Mouse (Mus musculus) embryonic fibroblast, embryonic 13.5 days (primary cell): ENCODE measurements at regions not wholly inside any gene's neighbourhood (a gene's known extent, or its start where the extent isn't known, plus 50 kb on each side); places are given as distances from the start of the nearest gene placed in this dataset.

Experiments
- H3K27ac ChIP-seq: 2 replicates; pipeline ENCODE4 v1.5.1; 2012; ENCODE audit warnings: low read length, control low read depth, inconsistent platforms; ENCODE audit not compliant: insufficient read depth
- H3K4me1 ChIP-seq: 2 replicates; pipeline ENCODE4 v1.6.1; 2011; ENCODE audit warnings: low read length; ENCODE audit not compliant: control insufficient read depth, insufficient read depth
- H3K4me3 ChIP-seq: 2 replicates; pipeline ENCODE4 v1.5.1; 2011; ENCODE audit warnings: mild to moderate bottlenecking, control low read depth, low read length; ENCODE audit not compliant: insufficient read depth
- CTCF ChIP-seq: IDR thresholded peaks from 2 replicates; pipeline ENCODE4 v1.5.1; 2011; ENCODE audit warnings: mild to moderate bottlenecking, control low read depth, low read length, moderate library complexity, borderline replicate concordance; ENCODE audit not compliant: insufficient read depth
- POLR2A ChIP-seq: IDR thresholded peaks from 2 replicates; pipeline ENCODE4 v1.6.1; 2011; ENCODE audit warnings: low read depth, mild to moderate bottlenecking, control low read depth, low read length, moderate library complexity

GRCm38 (mm10) chr17:4806051-4806450 lies 188.1 kb upstream of the Arid1b start:
- TF ChIP-seq POLR2A (no peak), CTCF (no peak)
- Histone ChIP-seq H3K27ac (no peak overlapping the region), H3K4me1 (no peaks in the 10 kb centered on the region), H3K4me3 (no peak overlapping the region)

DNA sequence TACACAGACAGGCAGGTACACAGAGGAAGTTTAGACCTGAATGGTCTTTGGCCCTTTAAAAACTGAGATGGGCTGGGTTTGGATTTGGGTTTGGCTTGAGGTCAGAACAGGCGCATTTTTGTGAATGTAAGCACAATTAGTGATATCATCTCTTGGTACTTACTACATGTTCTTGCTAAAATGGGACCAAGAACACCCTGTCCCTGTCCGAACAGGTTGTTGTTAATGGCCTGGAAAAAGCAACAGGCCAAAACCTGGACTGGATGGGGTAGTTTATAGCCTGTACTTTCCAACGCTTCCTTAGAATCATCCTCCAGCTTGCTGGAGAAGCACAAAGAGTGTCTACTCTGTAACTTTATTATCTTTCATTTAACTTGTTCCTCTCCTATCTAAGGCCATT lies 185.2 kb upstream of the Arid1b start:
- Histone ChIP-seq H3K27ac (no peak overlapping the region), H3K4me1 (no peaks in the 10 kb centered on the region), H3K4me3 (no peak overlapping the region)
- TF ChIP-seq POLR2A (no peak), CTCF (no peak)

DNA sequence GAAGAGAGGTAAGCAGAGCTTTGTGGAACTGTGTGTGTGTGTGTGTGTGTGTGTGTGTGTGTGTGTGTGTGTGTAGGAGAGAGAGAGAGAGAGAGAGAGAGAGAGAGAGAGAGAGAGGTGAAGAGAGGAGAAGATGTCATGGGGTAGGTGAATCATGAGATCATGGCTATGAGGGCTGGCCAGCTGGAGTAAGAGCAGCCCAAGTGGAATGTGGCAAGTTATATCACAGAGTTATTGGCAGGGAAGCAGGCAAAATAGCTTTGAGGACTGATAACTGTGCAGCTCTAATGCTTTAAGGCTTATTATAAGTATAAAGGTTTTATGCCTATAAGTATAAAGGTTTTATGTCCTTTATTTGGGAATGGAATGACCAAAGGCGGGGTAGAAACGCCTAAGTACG lies 180.9 kb upstream of the Arid1b start:
- no peaks in the 10 kb centered on the region for H3K4me1 ChIP-seq

DNA sequence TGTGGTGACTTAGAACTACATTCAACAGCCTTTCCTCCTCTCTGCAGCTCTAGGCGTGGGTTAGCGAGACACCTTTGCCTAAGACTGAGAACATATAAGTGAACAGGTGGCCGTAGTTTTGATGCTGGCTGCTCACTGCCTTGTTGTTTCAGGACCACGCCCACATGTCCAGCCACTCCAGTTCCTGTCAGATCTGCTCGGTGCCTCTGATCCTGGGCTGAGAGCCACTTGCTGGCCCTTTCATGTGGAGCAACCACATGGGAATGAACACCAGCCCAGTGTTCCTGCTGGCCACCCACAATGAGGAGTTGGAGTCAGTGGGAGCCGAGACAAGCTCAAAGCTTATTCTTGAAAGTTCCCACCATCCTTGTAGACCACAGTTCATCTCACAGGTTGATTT lies 180.5 kb upstream of the Arid1b start:
- Histone ChIP-seq H3K4me3 (no peak overlapping the region), H3K27ac (no peak overlapping the region), H3K4me1 (no peaks in the 10 kb centered on the region)
- TF ChIP-seq POLR2A (no peak), CTCF (no peak)

More for the DNA sequence above, 180.9 kb upstream of the Arid1b start:
- no peak overlapping the region for H3K27ac ChIP-seq
- TF ChIP-seq POLR2A (no peak), CTCF (no peak)
- H3K4me3 ChIP-seq = no peak overlapping the region

DNA sequence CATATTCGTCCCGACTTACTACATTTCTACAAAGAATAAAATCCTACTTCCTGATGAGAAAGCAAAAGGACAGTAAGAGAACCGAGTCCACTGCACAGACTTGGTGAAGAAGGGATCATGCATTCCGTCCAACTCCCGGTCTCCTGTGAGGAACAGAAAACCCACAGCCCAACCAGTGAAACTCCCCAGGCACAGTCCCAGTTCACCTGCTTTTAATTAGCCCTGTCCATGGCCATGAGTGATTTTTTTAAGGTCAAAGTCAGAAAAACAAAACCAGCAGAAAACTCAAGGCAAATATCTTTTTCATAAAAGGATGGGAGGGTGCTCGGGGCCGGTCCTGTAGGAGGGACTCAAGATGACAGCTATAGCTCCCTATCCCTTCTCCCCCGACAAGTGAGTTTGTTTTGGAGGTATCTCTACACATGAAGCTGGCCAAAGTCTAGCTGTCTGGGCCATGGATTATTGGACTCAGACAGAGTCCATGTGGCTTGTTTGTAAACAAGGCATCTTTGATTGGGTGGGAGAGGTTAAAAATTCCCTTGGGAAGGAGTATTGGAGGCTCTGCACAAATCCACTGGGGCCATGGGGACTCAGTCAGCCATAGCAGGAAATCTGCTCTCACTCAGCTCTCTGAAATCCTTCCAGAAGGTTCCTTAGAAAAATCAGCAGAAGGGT lies 168.8 kb upstream of the Arid1b start:
- TF ChIP-seq CTCF (no peak), POLR2A (no peak)
- Histone ChIP-seq H3K4me3 (no peak overlapping the region), H3K27ac (no peak overlapping the region), H3K4me1 (no peaks in the 10 kb centered on the region)

- no peak overlapping the region for H3K27ac ChIP-seq
- no peak overlapping the region for H3K4me3 ChIP-seq
- no peaks in the 10 kb centered on the region; the same call in 1 of the 2 replicates for H3K4me1 ChIP-seq
- TF ChIP-seq POLR2A (no peak), CTCF (no peak)
Observed at GRCm38 (mm10) chr17:4834065-4834464, 160.1 kb upstream of the Arid1b start.

DNA sequence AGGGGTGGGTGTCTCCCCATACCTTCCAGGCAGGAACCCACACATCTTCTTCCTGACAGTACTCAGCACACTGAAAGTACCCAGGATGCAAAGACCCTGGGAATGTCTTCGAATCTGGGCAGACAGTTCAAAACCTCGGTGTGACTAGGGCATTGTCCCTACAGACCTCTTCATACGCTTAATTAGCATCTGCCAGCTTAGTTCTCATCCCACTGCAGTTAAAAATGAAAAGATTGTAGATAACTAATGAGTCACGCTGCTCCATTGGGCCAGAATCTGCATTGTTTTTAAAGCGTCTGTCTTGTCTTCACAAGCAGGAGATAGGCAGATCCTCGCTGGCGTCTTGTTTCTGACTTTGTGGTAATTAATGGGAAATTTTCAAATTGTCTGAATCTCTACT lies 159.6 kb upstream of the Arid1b start:
- TF ChIP-seq CTCF (no peak), POLR2A (no peak)
- H3K4me3 ChIP-seq = no peak overlapping the region
- H3K27ac ChIP-seq = no peak overlapping the region
- H3K4me1 ChIP-seq = no peaks in the 10 kb centered on the region; the same call in 1 of the 2 replicates

DNA sequence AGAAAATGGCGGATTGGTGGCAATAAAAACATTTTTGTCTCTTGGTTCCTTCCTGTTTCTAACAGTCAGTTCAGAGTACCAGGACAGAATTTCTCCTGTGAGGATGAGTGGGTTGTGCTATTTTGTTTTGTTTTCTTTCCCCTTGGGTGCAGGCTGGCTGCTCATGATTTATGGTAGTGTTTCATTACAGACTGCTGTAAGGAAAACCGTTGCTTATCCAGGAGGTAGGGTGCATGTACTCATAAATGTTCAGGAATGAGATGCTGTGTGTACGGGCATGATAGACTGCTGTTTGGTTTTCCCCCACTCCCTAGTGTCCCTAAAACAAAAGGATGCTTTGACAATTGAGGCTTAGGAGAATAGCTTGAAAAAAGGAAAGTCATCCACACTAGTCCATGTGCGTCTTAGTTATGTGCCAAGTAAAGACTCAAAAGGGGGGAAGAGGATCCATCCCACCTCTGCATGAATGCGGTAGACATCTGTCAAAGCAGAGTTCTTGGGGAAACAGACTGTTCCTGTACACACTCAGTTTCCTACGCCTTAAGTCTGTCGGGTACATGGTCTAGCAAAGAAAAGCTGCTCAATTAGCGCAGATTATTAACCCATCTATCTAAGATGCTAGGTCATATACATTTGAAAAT lies 158.9 kb upstream of the Arid1b start:
- Histone ChIP-seq H3K4me1 (no peaks in the 10 kb centered on the region; the same call in 1 of the 2 replicates), H3K27ac (no peak overlapping the region), H3K4me3 (no peak overlapping the region)
- TF ChIP-seq POLR2A (no peak), CTCF (no peak)

- no peak overlapping the region for H3K4me3 ChIP-seq
- no peak for TF ChIP-seq CTCF
- no peak for TF ChIP-seq POLR2A
- no peak overlapping the region for H3K27ac ChIP-seq
- no peaks in the 10 kb centered on the region for H3K4me1 ChIP-seq
Observed at GRCm38 (mm10) chr17:4840123-4840522, 154.0 kb upstream of the Arid1b start.

DNA sequence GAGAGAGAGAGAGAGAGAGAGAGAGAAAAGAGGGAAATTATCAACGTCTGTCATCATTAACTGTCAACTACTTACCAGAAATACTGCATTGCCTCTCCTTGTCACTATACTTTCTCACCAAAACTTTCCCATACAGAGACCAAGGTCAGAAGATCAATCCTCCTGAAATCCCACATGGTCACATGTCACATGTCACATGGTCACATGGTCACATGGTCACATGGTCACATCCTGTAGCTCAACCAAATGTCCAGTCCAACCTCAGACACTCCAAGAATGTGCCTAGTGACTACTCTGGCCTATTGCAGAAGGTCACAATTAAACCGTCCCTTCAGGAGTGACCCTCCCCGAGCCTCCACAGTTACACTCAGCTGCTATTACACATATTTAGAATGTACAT lies 135.8 kb upstream of the Arid1b start:
- Histone ChIP-seq H3K4me1 (peaks cover 5% of the 10 kb centered on the region), H3K4me3 (no peak overlapping the region), H3K27ac (no peak overlapping the region)
- TF ChIP-seq CTCF (no peak), POLR2A (no peak)

DNA sequence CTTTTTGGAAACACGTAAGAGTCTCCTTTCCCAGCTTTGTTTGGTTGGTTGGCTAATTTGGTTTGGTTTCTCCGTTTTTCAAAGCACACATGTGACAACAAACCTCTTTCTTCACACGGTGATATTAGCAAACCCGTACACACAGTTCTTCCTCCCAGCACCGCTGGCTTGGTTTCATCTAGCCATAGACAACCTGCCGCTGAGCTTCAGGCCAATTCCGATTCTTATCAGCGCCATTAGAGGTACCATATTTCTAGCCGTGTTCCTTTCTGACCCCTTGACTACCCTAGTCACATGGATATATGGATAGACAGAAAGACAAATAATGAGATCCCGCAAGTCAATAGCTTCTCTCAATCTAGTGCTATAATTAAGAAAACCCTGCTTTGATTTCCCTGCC lies 129.2 kb upstream of the Arid1b start:
- TF ChIP-seq CTCF (no peak), POLR2A (no peak)
- Histone ChIP-seq H3K27ac (no peak overlapping the region), H3K4me3 (no peak overlapping the region), H3K4me1 (peaks cover 8% of the 10 kb centered on the region)

DNA sequence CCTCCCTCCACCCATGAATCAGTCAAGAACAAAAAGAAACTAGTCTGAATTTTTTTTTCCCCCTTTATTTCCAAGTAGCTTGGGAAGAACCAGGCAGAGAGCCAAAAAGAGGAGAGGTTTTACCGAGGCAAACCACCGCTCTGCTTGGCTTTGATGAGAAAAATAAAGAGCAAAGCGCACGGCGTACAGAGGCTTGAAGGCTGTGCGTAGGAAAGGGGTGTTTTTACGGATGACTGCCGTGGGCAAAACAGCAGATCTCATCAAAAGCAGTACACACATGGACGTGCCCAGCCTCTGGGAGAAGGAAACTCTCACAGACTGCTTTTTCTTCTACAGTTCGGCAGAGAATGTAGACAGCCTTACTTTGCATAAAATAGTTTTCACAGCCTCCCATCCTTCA lies 128.5 kb upstream of the Arid1b start:
- Histone ChIP-seq H3K27ac (no peak overlapping the region), H3K4me1 (peaks cover 6% of the 10 kb centered on the region), H3K4me3 (peak overlapping the region; percentile 6; the same call in 1 of the 2 replicates)
- TF ChIP-seq CTCF (no peak), POLR2A (no peak)
